Mouse (Mus musculus) myocyte (in vitro differentiated cells): ENCODE measurements around the gene Wdr31.

Source experiments
- MYOG ChIP-seq, 3 experiments: IDR thresholded peaks; one replicate each; pipeline ENCODE4 v1.6.1; 2011; ENCODE audit warnings: control low read depth in 2 of 3, low read depth in 2 of 3, mild to moderate bottlenecking in 2 of 3; ENCODE audit not compliant: insufficient read length in 2 of 3, control insufficient read depth in 1 of 3, insufficient read depth in 1 of 3
- TCF12 ChIP-seq: IDR thresholded peaks from one replicate; pipeline ENCODE4 v1.6.1; 2011; ENCODE audit warnings: mild to moderate bottlenecking, control low read depth; ENCODE audit not compliant: poor library complexity, insufficient read depth, severe bottlenecking

GRCm38 (mm10) chr4:62472071-62472470, 1.4 kb upstream of the Wdr31 start:
- TF ChIP-seq TCF12: no peak
- TF ChIP-seq MYOG (IDR thresholded peaks at IDR 0.05; ENCODE audit: control insufficient read depth in 1 of 3, insufficient read depth in 1 of 3, insufficient read length in 2 of 3, low read depth in 2 of 3): no peak
